Mouse (Mus musculus) heart, adult 2 months (tissue): ENCODE measurements at regions not wholly inside any gene's neighbourhood (a gene's known extent, or its start where the extent isn't known, plus 50 kb on each side); places are given as distances from the start of the nearest gene placed in this dataset.

Source experiments
- CTCF ChIP-seq: fragments of 200-600 bp; IDR thresholded peaks from 2 replicates; pipeline ENCODE4 v1.8.1; 2022; ENCODE audit warnings: antibody characterized with exemption, mild to moderate bottlenecking, moderate library complexity
- POLR2A ChIP-seq: fragments of 200-500 bp; IDR thresholded peaks from 2 replicates; pipeline ENCODE4 v1.6.1; 2011; ENCODE audit warnings: mild to moderate bottlenecking, low read depth, low read length, control low read depth; ENCODE audit not compliant: insufficient read depth

GRCm38 (mm10) chr4:6561604-6562357 is 1677.1 kb downstream of the Car8 start:
- TF ChIP-seq CTCF: peak; percentile 90
- no peak for TF ChIP-seq POLR2A
